Mouse (Mus musculus): ENCODE measurements around the gene Prkaa2. TPM values are rescaled to one million over a fixed set of nuclear protein-coding genes. Genes with fewer than 3 reads are reported as not detected.
A peak's percentile ranks its signal among the peaks of the same experiment; 100 is the strongest.

Prkaa2 gene
- polyA plus RNA-seq, 1 experiment from 2014 or later: 1.1 TPM

DNA sequence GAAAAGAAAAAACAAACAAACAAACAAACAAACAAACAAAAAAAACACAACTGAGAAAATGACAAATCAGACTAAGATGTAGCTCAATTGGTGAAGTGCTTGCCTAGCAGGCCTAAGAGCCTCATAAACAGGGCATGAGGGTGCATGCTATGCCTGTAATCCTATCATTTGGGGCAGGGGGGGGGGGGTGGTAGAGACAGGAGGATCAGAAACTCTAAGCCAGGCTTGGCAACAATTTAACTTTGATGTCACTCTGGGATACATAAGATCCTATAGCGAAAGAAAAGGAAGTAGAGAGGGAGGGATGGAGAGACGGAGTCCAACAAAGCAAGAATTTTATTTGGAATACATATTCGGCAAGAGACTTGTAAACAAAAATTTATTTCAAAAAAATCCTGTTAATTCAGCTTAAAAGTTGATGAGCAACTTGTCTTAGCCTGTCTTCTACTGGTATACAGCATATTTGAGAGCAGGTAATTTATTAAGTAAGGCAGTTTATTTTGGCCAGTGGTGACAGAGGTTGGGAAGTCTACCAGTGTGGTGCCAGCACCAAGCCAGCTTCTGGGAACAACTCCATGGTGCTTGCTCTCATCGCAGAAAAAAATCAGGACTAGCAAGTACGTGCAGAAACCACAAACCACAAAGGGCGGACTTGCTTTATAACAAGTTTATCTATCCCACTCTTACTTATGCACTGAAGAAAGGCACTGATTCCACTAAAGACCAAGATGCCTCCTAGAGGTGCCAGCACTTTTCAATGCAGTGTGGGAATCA, 5.4 kb downstream of the Prkaa2 start:
- Histone ChIP-seq H3K27me3 (replicated peaks; ENCODE audit: low read depth, poor library complexity, severe bottlenecking) (peaks cover 26% of the 10 kb centered on the region), H3K4me3 (no peak overlapping the region), H3K27ac (replicated peaks) (no peak overlapping the region), H3K36me3 (replicated peaks) (no peaks in the 10 kb centered on the region), H3K4me1 (peaks cover 5% of the 10 kb centered on the region), H3K9me3 (no peaks in the 10 kb centered on the region)
- no peak for DNase-seq (ENCODE audit: low spot score)
- 88% methylated on average over 6 of the region's 6 CpGs for WGBS

DNA sequence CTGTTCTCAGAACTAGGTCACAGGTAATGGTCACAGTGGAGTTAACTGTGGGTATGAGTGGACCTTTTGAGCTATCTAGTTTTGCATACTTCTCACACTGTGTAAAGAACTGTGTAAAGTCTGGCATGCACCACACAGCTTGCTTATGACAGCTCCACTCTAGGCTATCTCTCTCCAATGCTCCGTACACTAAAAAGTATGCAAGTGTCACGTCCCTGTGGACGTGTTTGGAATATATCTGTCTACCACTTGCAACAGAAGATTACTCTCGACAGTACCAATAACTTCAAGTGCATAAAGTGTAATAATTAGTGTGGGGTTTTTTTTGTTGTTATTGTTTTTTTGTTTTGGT, 8.4 kb downstream of the Prkaa2 start:
- H3K4me1 ChIP-seq: no peaks in the 10 kb centered on the region
- no peaks in the 10 kb centered on the region for H3K27me3 ChIP-seq (replicated peaks; ENCODE audit: low read depth, poor library complexity, severe bottlenecking)
- DNase-seq (ENCODE audit: low spot score): no peak
- H3K9me3 ChIP-seq: no peaks in the 10 kb centered on the region
- no peak overlapping the region for H3K4me3 ChIP-seq
- 85% methylated on average over 4 of the region's 4 CpGs for WGBS
- no peak overlapping the region for H3K27ac ChIP-seq (replicated peaks)
- no peaks in the 10 kb centered on the region for H3K36me3 ChIP-seq (replicated peaks)

GRCm38 (mm10) chr4:105100508-105101336, 9.0 kb downstream of the Prkaa2 start:
- H3K36me3 ChIP-seq (replicated peaks): no peaks in the 10 kb centered on the region
- DNase-seq (ENCODE audit: low spot score): peak; percentile 17
- no peak overlapping the region for H3K4me3 ChIP-seq
- H3K9me3 ChIP-seq: no peaks in the 10 kb centered on the region
- H3K27me3 ChIP-seq (replicated peaks; ENCODE audit: low read depth, poor library complexity, severe bottlenecking): no peaks in the 10 kb centered on the region
- no peaks in the 10 kb centered on the region for H3K4me1 ChIP-seq
- WGBS: 56% methylated on average over 5 of the region's 5 CpGs
- H3K27ac ChIP-seq (replicated peaks): no peak overlapping the region

DNA sequence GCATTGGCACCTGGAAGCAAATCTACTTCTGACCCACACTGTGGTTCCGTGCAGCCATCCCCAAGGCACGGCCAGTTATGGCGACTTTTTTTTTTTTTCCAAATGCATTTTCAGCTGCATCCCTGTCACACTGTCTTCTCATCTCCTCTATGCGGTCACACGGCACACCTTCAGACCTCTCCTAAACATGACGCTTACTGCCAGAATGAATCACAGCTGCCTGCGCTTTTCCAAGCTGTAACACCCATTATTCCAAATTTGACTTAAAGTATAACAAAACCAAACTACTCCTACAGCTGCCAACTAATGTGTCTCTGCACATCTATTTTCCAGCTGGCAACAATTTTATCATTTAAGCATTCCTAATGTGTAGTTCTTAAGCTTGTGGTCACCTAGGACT, 11.0 kb downstream of the Prkaa2 start:
- Histone ChIP-seq H3K9me3 (no peaks in the 10 kb centered on the region), H3K27me3 (replicated peaks; ENCODE audit: low read depth, poor library complexity, severe bottlenecking) (no peaks in the 10 kb centered on the region), H3K27ac (replicated peaks) (no peak overlapping the region), H3K36me3 (replicated peaks) (no peaks in the 10 kb centered on the region), H3K4me3 (no peak overlapping the region), H3K4me1 (no peaks in the 10 kb centered on the region)
- DNase-seq (ENCODE audit: low spot score): no peak
- 85% methylated on average over 7 of the region's 7 CpGs for WGBS

- Histone ChIP-seq H3K4me3 (no peak overlapping the region), H3K9me3 (no peaks in the 10 kb centered on the region)
These were observed 11.5 kb downstream of the Prkaa2 start for GRCm38 (mm10) chr4:105098158-105098557.

GRCm38 (mm10) chr4:105095316-105095715, 14.4 kb downstream of the Prkaa2 start:
- Histone ChIP-seq H3K36me3 (replicated peaks) (no peaks in the 10 kb centered on the region), H3K27ac (replicated peaks) (no peak overlapping the region), H3K4me3 (no peak overlapping the region), H3K9me3 (no peaks in the 10 kb centered on the region), H3K27me3 (replicated peaks; ENCODE audit: low read depth, poor library complexity, severe bottlenecking) (no peaks in the 10 kb centered on the region), H3K4me1 (no peaks in the 10 kb centered on the region)
- WGBS: 76% methylated on average over 5 of the region's 5 CpGs
- no peak for DNase-seq (ENCODE audit: low spot score)

More at GRCm38 (mm10) chr4:105098158-105098557, 11.5 kb downstream of the Prkaa2 start:
- no peaks in the 10 kb centered on the region for H3K36me3 ChIP-seq (replicated peaks)
- 89% methylated on average over 8 of the region's 8 CpGs for WGBS
- no peak overlapping the region for H3K27ac ChIP-seq (replicated peaks)
- no peak for DNase-seq (ENCODE audit: low spot score)
- H3K4me1 ChIP-seq: no peaks in the 10 kb centered on the region
- H3K27me3 ChIP-seq (replicated peaks; ENCODE audit: low read depth, poor library complexity, severe bottlenecking): no peaks in the 10 kb centered on the region

GRCm38 (mm10) chr4:105093951-105094350, 15.7 kb downstream of the Prkaa2 start:
- H3K27me3 ChIP-seq (replicated peaks; ENCODE audit: low read depth, poor library complexity, severe bottlenecking): no peaks in the 10 kb centered on the region
- no peak for DNase-seq (ENCODE audit: low spot score)
- H3K4me3 ChIP-seq: no peak overlapping the region
- H3K4me1 ChIP-seq: no peaks in the 10 kb centered on the region
- H3K27ac ChIP-seq (replicated peaks): no peak overlapping the region
- no peaks in the 10 kb centered on the region for H3K9me3 ChIP-seq
- 95% methylated on average over 1 of the region's 1 CpGs for WGBS
- no peaks in the 10 kb centered on the region for H3K36me3 ChIP-seq (replicated peaks)

DNA sequence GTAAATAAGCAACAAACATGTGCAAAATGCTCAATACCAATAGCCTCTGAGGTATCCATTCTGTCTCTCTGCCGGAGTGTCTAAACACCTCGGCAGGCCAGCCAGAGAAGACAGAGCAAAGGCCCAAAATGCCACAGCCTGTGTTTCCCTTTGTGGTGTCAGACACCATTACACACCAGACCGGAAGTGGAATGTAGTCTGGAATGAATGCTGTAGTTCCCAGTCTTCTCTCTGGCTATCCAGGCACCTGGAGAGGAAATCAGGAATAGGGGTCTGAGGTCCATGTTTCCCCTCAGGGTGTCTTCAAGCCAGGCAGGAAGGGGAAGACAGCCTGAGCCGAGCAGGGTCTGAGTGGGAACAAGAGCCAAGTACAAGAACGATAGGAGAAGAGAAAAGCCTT, 19.3 kb downstream of the Prkaa2 start:
- WGBS: 77% methylated on average over 5 of the region's 5 CpGs
- H3K27ac ChIP-seq (replicated peaks): no peak overlapping the region
- DNase-seq (ENCODE audit: low spot score): no peak

DNA sequence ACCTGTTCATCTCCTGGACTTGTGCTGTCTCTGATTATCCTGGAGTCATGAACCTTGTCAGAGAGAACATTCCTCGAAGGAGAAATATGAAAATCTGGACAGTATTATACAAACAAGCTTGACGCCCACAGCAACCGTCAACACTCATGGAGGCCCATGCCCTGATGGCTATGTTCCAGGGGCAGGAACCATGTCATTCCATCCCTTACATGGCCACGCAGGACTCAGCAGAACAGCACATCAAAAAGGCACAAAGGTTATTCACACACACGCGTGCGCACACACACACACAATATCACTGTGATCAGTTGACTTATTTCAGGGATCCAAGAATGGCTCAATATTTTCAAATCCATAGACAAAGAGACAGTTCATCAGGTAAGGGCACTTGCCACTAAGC, 20.3 kb downstream of the Prkaa2 start:
- 95% methylated on average over 7 of the region's 7 CpGs for WGBS
- H3K4me1 ChIP-seq: no peaks in the 10 kb centered on the region
- no peak overlapping the region for H3K4me3 ChIP-seq
- H3K27ac ChIP-seq (replicated peaks): no peak overlapping the region
- no peak for DNase-seq (ENCODE audit: low spot score)
- H3K27me3 ChIP-seq (replicated peaks; ENCODE audit: low read depth, poor library complexity, severe bottlenecking): no peaks in the 10 kb centered on the region
- no peaks in the 10 kb centered on the region for H3K9me3 ChIP-seq
- no peaks in the 10 kb centered on the region for H3K36me3 ChIP-seq (replicated peaks)

More for the DNA sequence above, 19.3 kb downstream of the Prkaa2 start:
- Histone ChIP-seq H3K9me3 (no peaks in the 10 kb centered on the region), H3K4me3 (no peak overlapping the region), H3K36me3 (replicated peaks) (no peaks in the 10 kb centered on the region), H3K4me1 (no peaks in the 10 kb centered on the region), H3K27me3 (replicated peaks; ENCODE audit: low read depth, poor library complexity, severe bottlenecking) (no peaks in the 10 kb centered on the region)

- no peaks in the 10 kb centered on the region for H3K27me3 ChIP-seq (replicated peaks; ENCODE audit: low read depth, poor library complexity, severe bottlenecking)
- H3K9me3 ChIP-seq: no peaks in the 10 kb centered on the region
- H3K27ac ChIP-seq (replicated peaks): no peak overlapping the region
- WGBS: 79% methylated on average over 2 of the region's 2 CpGs
- no peak for DNase-seq (ENCODE audit: low spot score)
- no peak overlapping the region for H3K4me3 ChIP-seq
- H3K36me3 ChIP-seq (replicated peaks): no peaks in the 10 kb centered on the region
- H3K4me1 ChIP-seq: no peaks in the 10 kb centered on the region
These were observed 21.0 kb downstream of the Prkaa2 start for GRCm38 (mm10) chr4:105088671-105089070.

GRCm38 (mm10) chr4:105076152-105076551, 33.5 kb downstream of the Prkaa2 start:
- Histone ChIP-seq H3K9me3 (no peaks in the 10 kb centered on the region), H3K36me3 (replicated peaks) (no peaks in the 10 kb centered on the region), H3K4me3 (no peak overlapping the region), H3K27me3 (replicated peaks; ENCODE audit: low read depth, poor library complexity, severe bottlenecking) (no peaks in the 10 kb centered on the region), H3K4me1 (no peaks in the 10 kb centered on the region), H3K27ac (replicated peaks) (no peak overlapping the region)
- WGBS: 86% methylated on average over 6 of the region's 6 CpGs
- no peak for DNase-seq (ENCODE audit: low spot score)

DNA sequence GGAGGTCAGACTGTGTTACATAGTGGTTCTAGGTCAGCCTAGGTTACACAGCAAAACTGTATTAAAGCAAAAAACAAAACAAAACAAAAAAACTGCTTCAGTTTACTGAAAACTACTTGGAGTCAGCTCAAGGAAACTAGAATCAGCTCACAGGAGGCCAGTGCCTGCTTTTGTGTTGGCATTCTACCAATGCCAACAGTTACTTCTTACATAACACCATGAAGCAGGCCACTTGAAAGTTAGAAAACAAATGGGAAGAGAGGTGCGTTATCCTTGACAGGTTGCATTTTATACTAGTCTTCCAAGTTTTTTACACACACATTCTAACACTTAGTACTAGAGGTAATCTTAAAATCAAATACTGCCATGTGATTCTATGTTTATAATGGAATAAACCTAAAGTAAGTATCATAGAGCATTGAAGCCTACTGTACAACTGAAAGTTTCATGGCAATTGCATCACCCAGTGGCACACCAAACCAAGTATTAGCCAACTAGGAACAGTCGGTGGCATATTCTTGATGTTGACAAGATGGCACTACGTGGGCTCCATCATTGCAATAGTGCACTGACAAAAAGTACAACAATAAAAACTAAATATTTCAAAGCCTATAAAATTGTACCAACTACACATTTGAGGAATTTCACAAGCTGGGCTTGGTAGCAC, 37.8 kb downstream of the Prkaa2 start:
- H3K27ac ChIP-seq (replicated peaks): no peak overlapping the region
- H3K4me3 ChIP-seq: no peak overlapping the region
- no peak for DNase-seq (ENCODE audit: low spot score)
- no peaks in the 10 kb centered on the region for H3K27me3 ChIP-seq (replicated peaks; ENCODE audit: low read depth, poor library complexity, severe bottlenecking)
- H3K4me1 ChIP-seq: no peaks in the 10 kb centered on the region
- no peaks in the 10 kb centered on the region for H3K9me3 ChIP-seq
- no peaks in the 10 kb centered on the region for H3K36me3 ChIP-seq (replicated peaks)
- WGBS: 92% methylated on average over 3 of the region's 3 CpGs
